Mouse (Mus musculus): Measurements from ENCODE around the gene Arid2. TPM values are rescaled to one million over a fixed set of nuclear protein-coding genes. Genes with fewer than 3 reads are reported as not detected.

Arid2 gene
- total and polyA plus RNA-seq, 3 experiments, result 11.9 to 14.1 (median 13.3) TPM

DNA sequence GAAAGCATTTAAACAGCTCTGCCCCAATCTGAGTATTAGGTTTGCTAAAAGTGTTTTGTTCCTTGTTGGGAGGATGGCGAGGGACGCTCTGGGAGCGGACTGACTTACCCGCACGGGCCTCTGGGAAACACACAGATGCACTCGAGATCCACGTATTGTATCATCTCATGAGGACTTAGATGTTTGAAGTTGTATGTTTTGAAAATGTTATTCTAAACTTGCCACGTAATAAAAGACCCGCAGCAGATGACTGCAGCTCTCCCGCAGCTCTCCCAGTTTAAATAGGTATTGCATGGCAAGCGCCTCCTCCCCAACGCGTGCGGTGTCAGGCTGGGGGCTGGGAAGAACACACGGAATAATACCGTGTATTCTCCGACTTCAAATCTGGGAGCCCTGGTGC is 33.0 kb upstream of the Arid2 start:
- Histone ChIP-seq H3K9me3 (replicated peaks; ENCODE audit: low read length) (no peaks in the 10 kb centered on the region), H3K9ac (ENCODE audit: insufficient read depth, low read depth) (no peak overlapping the region), H3K4me3 (replicated peaks in 1 of 3; ENCODE audit: low read depth in 2 of 3, low read length in 2 of 3, poor library complexity in 1 of 3) (no peak overlapping the region), H3K4me2 (ENCODE audit: insufficient read depth, low read depth, poor library complexity, severe bottlenecking) (no peak overlapping the region), H3K27ac (ENCODE audit: insufficient read depth, low read depth) (no peak overlapping the region), H3K4me1 (ENCODE audit: control insufficient read depth in 1 of 2, insufficient read depth in 2 of 2) (peaks cover 0 to 6% of the 10 kb centered on the region in 2 experiments; a peak in 1 of 4 replicates), H3K79me2 (replicated peaks; ENCODE audit: control insufficient read depth, extremely low read depth, insufficient read depth, poor library complexity, severe bottlenecking) (no peaks in the 10 kb centered on the region), H3K27me3 (replicated peaks) (no peaks in the 10 kb centered on the region), H3K36me3 (replicated peaks in 1 of 2; ENCODE audit: control insufficient read depth in 1 of 2, insufficient read depth in 1 of 2, low read length in 1 of 2) (no peaks in the 10 kb centered on the region)
- no peak for TF ChIP-seq PAX5 (IDR thresholded peaks at IDR 0.05; ENCODE audit: low read length)
- no peak for TF ChIP-seq SMC3 (IDR thresholded peaks at IDR 0.05; ENCODE audit: low read depth, low read length)
- TF ChIP-seq CTCF (conservative IDR thresholded peaks at IDR 0.05 in 1 of 2, IDR thresholded peaks at IDR 0.05 in 1 of 2; ENCODE audit: low read depth in 2 of 2, low read length in 2 of 2), result no peak
- TF ChIP-seq E2F4 (IDR thresholded peaks at IDR 0.05; ENCODE audit: insufficient replicate concordance, low read depth, low read length), result no peak
- no peak for TF ChIP-seq MAFK (IDR thresholded peaks at IDR 0.05; ENCODE audit: insufficient replicate concordance, low read length)
- TF ChIP-seq TBP (conservative IDR thresholded peaks at IDR 0.05; ENCODE audit: low read depth, low read length), result no peak
- TF ChIP-seq MXI1 (IDR thresholded peaks at IDR 0.05; ENCODE audit: low read depth, low read length), result no peak
- no peak for TF ChIP-seq POLR2AphosphoS2 (IDR thresholded peaks at IDR 0.05; ENCODE audit: low read depth, low read length)
- no peak for TF ChIP-seq RAD21 (IDR thresholded peaks at IDR 0.05; ENCODE audit: low read depth, low read length)
- no peak for TF ChIP-seq ELF1 (IDR thresholded peaks at IDR 0.05; ENCODE audit: low read depth, low read length)
- TF ChIP-seq EP300 (IDR thresholded peaks at IDR 0.05; ENCODE audit: low read length), result no peak
- no peak for TF ChIP-seq MEF2A (IDR thresholded peaks at IDR 0.05; ENCODE audit: borderline replicate concordance, low read depth, low read length)
- TF ChIP-seq JUND (conservative IDR thresholded peaks at IDR 0.05; ENCODE audit: low read depth, low read length), result no peak
- no peak for TF ChIP-seq GABPA (IDR thresholded peaks at IDR 0.05; ENCODE audit: insufficient replicate concordance, low read depth, low read length)
- TF ChIP-seq IRF4 (IDR thresholded peaks at IDR 0.05; ENCODE audit: low read depth, low read length), result no peak
- TF ChIP-seq MYC (IDR thresholded peaks at IDR 0.05; ENCODE audit: low read depth, low read length), result no peak
- TF ChIP-seq ZKSCAN1 (IDR thresholded peaks at IDR 0.05; ENCODE audit: borderline replicate concordance, low read depth, low read length), result no peak
- in situ Hi-C loops (cut with MboI; ENCODE audit: low pct_ligation_motif_present, low pct_unique_long_range_greater_than_20kb, low sequenced_read_pairs) (no loop called here), dilution Hi-C loops (cut with MboI; ENCODE audit: extremely low pct_ligation_motif_present, extremely low pct_unique_long_range_greater_than_20kb, low sequenced_read_pairs) (no loop called here)
- no peak for DNase-seq (ENCODE audit: extremely low read depth)

GRCm38 (mm10) chr15:96257781-96258180 is 29.5 kb upstream of the Arid2 start:
- H3K79me2 ChIP-seq (replicated peaks; ENCODE audit: control insufficient read depth, extremely low read depth, insufficient read depth, poor library complexity, severe bottlenecking), result no peaks in the 10 kb centered on the region
- H3K27me3 ChIP-seq (replicated peaks), result no peaks in the 10 kb centered on the region
- H3K27ac ChIP-seq (ENCODE audit: insufficient read depth, low read depth), result no peak overlapping the region
- no peak overlapping the region for H3K9ac ChIP-seq (ENCODE audit: insufficient read depth, low read depth)
- H3K4me1 ChIP-seq (ENCODE audit: control insufficient read depth in 1 of 2, insufficient read depth in 2 of 2), result peaks cover 0 to 6% of the 10 kb centered on the region in 2 experiments; a peak in 1 of 4 replicates
- no peak for DNase-seq (ENCODE audit: extremely low read depth)
- H3K4me2 ChIP-seq (ENCODE audit: insufficient read depth, low read depth, poor library complexity, severe bottlenecking), result no peak overlapping the region
- in situ Hi-C loops (cut with MboI; ENCODE audit: low pct_ligation_motif_present, low pct_unique_long_range_greater_than_20kb, low sequenced_read_pairs) (no loop called here), dilution Hi-C loops (cut with MboI; ENCODE audit: extremely low pct_ligation_motif_present, extremely low pct_unique_long_range_greater_than_20kb, low sequenced_read_pairs) (no loop called here)
- TF ChIP-seq TBP (conservative IDR thresholded peaks at IDR 0.05; ENCODE audit: low read depth, low read length) (no peak), ZC3H11A (IDR thresholded peaks at IDR 0.05; ENCODE audit: low read depth, low read length) (no peak), MAZ (IDR thresholded peaks at IDR 0.05; ENCODE audit: low read depth, low read length) (no peak), ETS1 (conservative IDR thresholded peaks at IDR 0.05; ENCODE audit: low read depth, low read length) (no peak), ZKSCAN1 (IDR thresholded peaks at IDR 0.05; ENCODE audit: borderline replicate concordance, low read depth, low read length) (no peak), EP300 (IDR thresholded peaks at IDR 0.05; ENCODE audit: low read length) (no peak)
- H3K4me3 ChIP-seq (replicated peaks in 1 of 3; ENCODE audit: low read depth in 2 of 3, low read length in 2 of 3, poor library complexity in 1 of 3), result no peak overlapping the region
- H3K36me3 ChIP-seq (replicated peaks in 1 of 2; ENCODE audit: control insufficient read depth in 1 of 2, insufficient read depth in 1 of 2, low read length in 1 of 2), result no peaks in the 10 kb centered on the region
- peaks cover 3% of the 10 kb centered on the region for H3K9me3 ChIP-seq (replicated peaks; ENCODE audit: low read length)
